Mouse (Mus musculus) heart, postnatal 14 days (tissue): Measurements from ENCODE around the gene Hist1h4c. TPM values are rescaled to one million over a fixed set of nuclear protein-coding genes. Genes with fewer than 3 reads are reported as not detected.
"Not testable (repeated sequence)": the region's sequence is repeated elsewhere in the genome, so short reads cannot be mapped to it uniquely, and the experiment has no call there.

Experiments used
- DNase-seq, 2 experiments: peaks; one replicate each; pipeline ENCODE4 v3.0.0; 2021 to 2022
- intact Hi-C: fragments of 180-260 bp; cut with DNase I; formaldehyde crosslinking; loops from one replicate; pipeline ENCODE4 v1.15.1; 2025
- microRNA-seq, 2 experiments: library from miRNA; unstranded; fragments of <30 nt; microRNA quantifications; one replicate each; pipeline ENCODE4 v1.2.0; 2021 to 2022
- total RNA-seq, 2 experiments: library from RNA; stranded (reverse); gene quantifications; 2 replicates each; pipeline ENCODE4 v1.2.3; 2021

Gene Hist1h4c
- total RNA-seq, 2 experiments from 2014 or later, result 62.9 to 77.3 TPM

GRCm38 (mm10) chr13:23682947-23683754 is 15.1 kb downstream of the Hist1h4c start:
- DNase-seq, result not testable (repeated sequence)
- intact Hi-C loops, result loop anchor here (2.0 to 10.0 kb wide), 5 partner anchors 52 to 1641 kb away; partner anchors contain the start of genes Hist1h1c, Hist1h1e, Hist1h2ag and Hist1h2bj

GRCm38 (mm10) chr13:23682623-23682946 is 15.7 kb downstream of the Hist1h4c start:
- intact Hi-C loops, result loop anchor here (2.0 to 10.0 kb wide), 5 partner anchors 52 to 1640 kb away; partner anchors contain the start of genes Hist1h1c, Hist1h1e, Hist1h2ag and Hist1h2bj
- DNase-seq, result no peak

- no peak for DNase-seq
Observed at GRCm38 (mm10) chr13:23681990-23682582, 16.2 kb downstream of the Hist1h4c start.

GRCm38 (mm10) chr13:23662536-23662935 is 35.7 kb downstream of the Hist1h4c start:
- DNase-seq, result no peak
- intact Hi-C loops, result no loop called here

More at GRCm38 (mm10) chr13:23681990-23682582, 16.2 kb downstream of the Hist1h4c start:
- intact Hi-C loops, result loop anchor here (2.0 to 10.0 kb wide), 5 partner anchors 51 to 1640 kb away; partner anchors contain the start of genes Hist1h1c, Hist1h1e, Hist1h2ag and Hist1h2bj

- no peak for DNase-seq
- intact Hi-C loops, result no loop called here
Observed at GRCm38 (mm10) chr13:23659636-23660366, 38.5 kb downstream of the Hist1h4c start.

Small RNA genes within 50 kb of the gene (microRNA-seq; reads per million reads assigned to microRNA genes)
- 0 reads per million in 2 experiments for gene Gm44314
- 0 reads per million in 2 experiments for gene Gm44350

Other genes with a start within 250 kb of the Hist1h4c start
- gene Btn1a1, start 232.6 kb downstream of the Hist1h4c start, total RNA-seq, result not detected
- not detected for gene Btn2a2, start 209.6 kb downstream of the Hist1h4c start, total RNA-seq
- 100 to 1,000 TPM; 465 to 538 TPM for gene Hist1h4h, start 167.4 kb downstream of the Hist1h4c start, total RNA-seq
- gene Hist1h2af, start 164.5 kb downstream of the Hist1h4c start, total RNA-seq, result 100 to 1,000 TPM in 1 of 2 experiments, 10 to 100 TPM in 1; 49.0 to 131 TPM
- 10 to 100 TPM; 13.1 to 34.3 TPM for gene Hist1h3g, start 163.0 kb downstream of the Hist1h4c start, total RNA-seq
- 1 to 10 TPM; 3.7 to 7.4 TPM for gene Hist1h2bh, start 155.1 kb downstream of the Hist1h4c start, total RNA-seq
- 10 to 100 TPM; 21.6 to 40.3 TPM for gene Hist1h3f, start 154.4 kb downstream of the Hist1h4c start, total RNA-seq
- 100 to 1,000 TPM; 106 to 209 TPM for gene Hist1h4f, start 146.8 kb downstream of the Hist1h4c start, total RNA-seq
- 10 to 100 TPM in 1 of 2 experiments, 1 to 10 TPM in 1; 5.2 to 11.7 TPM for gene Hist1h1d, start 145.2 kb downstream of the Hist1h4c start, total RNA-seq
- 10 to 100 TPM; 49.0 to 79.9 TPM for gene Hist1h3e, start 136.1 kb downstream of the Hist1h4c start, total RNA-seq
- 10 to 100 TPM in 1 of 2 experiments, 1 to 10 TPM in 1; 8.6 to 27.9 TPM for gene Hist1h2ae, start 127.2 kb downstream of the Hist1h4c start, total RNA-seq
- 100 to 1,000 TPM; 100 to 175 TPM for gene Hist1h2bg, start 127.1 kb downstream of the Hist1h4c start, total RNA-seq
- gene Hist1h2bf, start 124.3 kb downstream of the Hist1h4c start, total RNA-seq, result 10 to 100 TPM; 45.4 to 89.0 TPM
- 10 to 100 TPM; 15.1 to 24.5 TPM for gene Hist1h2ad, start 124.1 kb downstream of the Hist1h4c start, total RNA-seq
- gene Hist1h3d, start 122.7 kb downstream of the Hist1h4c start, total RNA-seq, result 10 to 100 TPM in 1 of 2 experiments, 1 to 10 TPM in 1; 7.8 to 17.6 TPM
- 100 to 1,000 TPM in 1 of 2 experiments, 10 to 100 TPM in 1; 92.0 to 119 TPM for gene Hist1h4d, start 116.9 kb downstream of the Hist1h4c start, total RNA-seq
- gene Hist1h2be, start 77.3 kb downstream of the Hist1h4c start, total RNA-seq, result 10 to 100 TPM; 10.5 to 16.6 TPM
- 10 to 100 TPM; 56.8 to 68.5 TPM for gene Hist1h1e, start 75.9 kb downstream of the Hist1h4c start, total RNA-seq
- gene Hist1h2ac, start 14.5 kb downstream of the Hist1h4c start, total RNA-seq, result 1 to 10 TPM; 2.0 to 3.7 TPM
- 10 to 100 TPM; 48.8 to 56.9 TPM for gene Hist1h2bc, start 14.3 kb downstream of the Hist1h4c start, total RNA-seq
- gene Hist1h1t, start 2.6 kb downstream of the Hist1h4c start, total RNA-seq, result under 1 TPM; 0.31 to 0.32 TPM
- 10 to 100 TPM; 39.5 to 41.3 TPM for gene Hfe, start 12.4 kb upstream of the Hist1h4c start, total RNA-seq
- 100 to 1,000 TPM; 200 to 202 TPM for gene Hist1h1c, start 40.4 kb upstream of the Hist1h4c start, total RNA-seq
- gene Hist1h3c, start 47.1 kb upstream of the Hist1h4c start, total RNA-seq, result 10 to 100 TPM; 21.1 to 58.2 TPM
- gene Hist1h2bb, start 48.3 kb upstream of the Hist1h4c start, total RNA-seq, result 10 to 100 TPM; 26.5 to 61.9 TPM
- 100 to 1,000 TPM in 1 of 2 experiments, 10 to 100 TPM in 1; 54.2 to 146 TPM for gene Hist1h2ab, start 52.7 kb upstream of the Hist1h4c start, total RNA-seq
- 100 to 1,000 TPM in 1 of 2 experiments, 10 to 100 TPM in 1; 70.3 to 154 TPM for gene Hist1h3b, start 53.8 kb upstream of the Hist1h4c start, total RNA-seq
- gene Hist1h4b, start 58.6 kb upstream of the Hist1h4c start, total RNA-seq, result 10 to 100 TPM; 44.8 to 83.6 TPM
- gene Hist1h4a, start 62.8 kb upstream of the Hist1h4c start, total RNA-seq, result 10 to 100 TPM; 33.4 to 91.7 TPM
- gene Hist1h3a, start 63.9 kb upstream of the Hist1h4c start, total RNA-seq, result 100 to 1,000 TPM in 1 of 2 experiments, 10 to 100 TPM in 1; 55.1 to 114 TPM
- 10 to 100 TPM; 28.9 to 69.7 TPM for gene Hist1h1a, start 65.2 kb upstream of the Hist1h4c start, total RNA-seq
- not detected for gene Trim38, start 71.5 kb upstream of the Hist1h4c start, total RNA-seq
- not detected for gene Slc17a2, start 108.5 kb upstream of the Hist1h4c start, total RNA-seq
- gene Slc17a3, start 141.0 kb upstream of the Hist1h4c start, total RNA-seq, result not detected
- not detected for gene Slc17a1, start 169.3 kb upstream of the Hist1h4c start, total RNA-seq
- not detected for gene Slc17a4, start 216.6 kb upstream of the Hist1h4c start, total RNA-seq
- gene Hist1h2ba, start 235.7 kb upstream of the Hist1h4c start, total RNA-seq, result not detected
- not detected for gene Hist1h2aa, start 236.0 kb upstream of the Hist1h4c start, total RNA-seq